Mouse (Mus musculus) heart, embryonic 14.5 days (tissue): ENCODE data around the gene A730071L15Rik. TPM values are rescaled to one million over a fixed set of nuclear protein-coding genes. Genes with fewer than 3 reads are reported as not detected.
A peak's percentile ranks its signal among the peaks of the same experiment; 100 is the strongest.

ENCODE experiments used
- ATAC-seq: fragments of 200-750 bp; cut with Nextera tagmentation; 2 replicates; pipeline ENCODE4 v1.8.0; 2017; ENCODE audit warnings: low read depth, moderate TSS enrichment; ENCODE audit not compliant: insufficient number of reproducible peaks, insufficient read depth, low FRiP score
- H3K27ac ChIP-seq, 2 experiments: fragments of 200-500 bp in 1 of 2; fragments of 300-500 bp in 1 of 2; sonication (generic) in 1 of 2; replicated peaks in 1 of 2; 2 replicates each; pipeline ENCODE4 v1.5.1; 2012 to 2014; ENCODE audit warnings: low read depth in 2 of 2, low read length in 2 of 2, control low read depth in 1 of 2, mild to moderate bottlenecking in 1 of 2, mixed read lengths in 1 of 2; ENCODE audit not compliant: control insufficient read depth in 1 of 2, insufficient read depth in 1 of 2
- H3K27me3 ChIP-seq: fragments of 300-500 bp; sonication (generic); 2 replicates; pipeline ENCODE4 v1.6.1; 2014; ENCODE audit warnings: mild to moderate bottlenecking, low read length, control low read depth; ENCODE audit not compliant: control insufficient read depth, insufficient read depth
- H3K36me3 ChIP-seq: fragments of 300-500 bp; sonication (generic); 2 replicates; pipeline ENCODE4 v1.6.1; 2014; ENCODE audit warnings: mild to moderate bottlenecking, control low read depth, low read length, mixed read lengths; ENCODE audit not compliant: control insufficient read depth, insufficient read depth
- H3K4me1 ChIP-seq, 2 experiments: fragments of 200-500 bp in 1 of 2; fragments of 300-500 bp in 1 of 2; sonication (generic) in 1 of 2; 2 replicates each; pipeline ENCODE4 v1.6.1; 2012 to 2014; ENCODE audit warnings: low read length in 2 of 2, control low read depth in 1 of 2, mixed read lengths in 1 of 2; ENCODE audit not compliant: control insufficient read depth in 2 of 2, insufficient read depth in 2 of 2
- H3K4me2 ChIP-seq: fragments of 300-500 bp; sonication (generic); 2 replicates; pipeline ENCODE4 v1.6.1; 2014; ENCODE audit warnings: mild to moderate bottlenecking, low read length
- H3K4me3 ChIP-seq, 2 experiments: fragments of 200-500 bp in 1 of 2; fragments of 300-500 bp in 1 of 2; sonication (generic) in 1 of 2; 2 replicates each; pipeline ENCODE4 v1.5.1; 2012 to 2014; ENCODE audit warnings: low read length in 2 of 2, mild to moderate bottlenecking in 2 of 2, control low read depth in 1 of 2, low read depth in 1 of 2, moderate library complexity in 1 of 2; ENCODE audit not compliant: control insufficient read depth in 1 of 2, insufficient read depth in 1 of 2
- H3K9ac ChIP-seq: fragments of 300-500 bp; sonication (generic); 2 replicates; pipeline ENCODE4 v1.6.1; 2014; ENCODE audit warnings: mild to moderate bottlenecking, low read length
- H3K9me3 ChIP-seq: fragments of 300-500 bp; sonication (generic); 2 replicates; pipeline ENCODE4 v1.6.1; 2016; ENCODE audit warnings: low read length, control low read depth; ENCODE audit not compliant: control insufficient read depth
- WGBS: fragments of 180-500 bp; shearing (Covaris S2); extraction: QIAGEN DNeasy Blood & Tissue Kit; methylation state at CpG from one replicate; pipeline ENCODE4 v1.1.7; 2014; 5-methylcytosine and 5-hydroxymethylcytosine counted together
- polyA plus RNA-seq: library from polyadenylated mRNA; unstranded; fragments of >200 nt; fragmentation: Nextera tagmentation; extraction: Ambion mirVana; gene quantifications from 2 replicates; pipeline ENCODE4 v1.2.1, GENCODE M21; 2014

Gene A730071L15Rik
- 0.42 and 0.80 TPM in 2 replicates for polyA plus RNA-seq

DNA sequence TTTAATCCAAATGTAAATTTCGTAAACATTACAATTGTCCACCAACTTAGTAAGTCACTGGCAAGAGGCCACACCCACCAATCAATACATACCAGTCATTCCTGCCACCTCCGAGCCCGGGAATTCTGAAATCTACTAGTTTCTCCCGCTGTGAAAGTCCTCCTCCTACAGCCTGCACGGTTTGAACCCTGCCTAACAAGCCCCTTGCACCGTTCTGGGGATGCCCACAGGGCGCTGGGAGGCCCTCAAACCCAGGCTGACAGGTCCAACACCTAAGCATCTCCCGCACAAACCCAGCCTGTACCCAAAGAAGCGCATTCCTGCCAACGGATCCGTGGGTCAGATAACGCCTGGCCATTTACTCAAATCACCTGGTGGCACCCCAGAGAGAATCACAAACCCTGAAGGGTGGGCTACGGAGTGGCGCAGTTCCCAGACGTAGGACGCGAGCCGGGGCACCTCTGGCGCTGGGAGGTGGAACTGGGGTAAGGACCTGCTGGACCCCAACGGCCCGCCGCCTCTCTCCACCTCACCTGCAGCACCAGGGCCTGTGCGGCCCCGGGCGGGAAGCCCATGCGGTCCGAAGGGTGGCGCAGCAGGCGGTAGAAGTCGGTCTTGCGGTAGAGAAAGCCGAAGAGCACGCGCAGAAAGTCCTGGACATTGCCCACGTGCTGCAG is at the start of gene A730071L15Rik:
Gene A730071L15Rik (plus strand): TSS at position 620 of the 677 bp plus-strand sequence.
- WGBS, result under 1% methylated on average over 23 of the region's 35 CpGs
- peak within 1 kb of the TSS; percentile 88 for H3K9ac ChIP-seq
- peak; percentile 63 for ATAC-seq

GRCm38 (mm10) chr11:6152864-6153263 is 47.0 kb upstream of the A730071L15Rik start:
- Histone ChIP-seq H3K36me3 (peaks cover 20% of the 10 kb centered on the region), H3K9ac (no peak overlapping the region), H3K4me2 (no peak overlapping the region), H3K27ac (no peak overlapping the region), H3K4me3 (no peak overlapping the region), H3K4me1 (peaks cover 19 to 39% of the 10 kb centered on the region in 2 experiments), H3K27me3 (no peaks in the 10 kb centered on the region), H3K9me3 (no peaks in the 10 kb centered on the region)
- 74% methylated on average over 4 of the region's 4 CpGs for WGBS
- no peak for ATAC-seq

More for the DNA sequence above, at the start of gene A730071L15Rik:
- Histone ChIP-seq H3K4me1 (peaks cover 2 to 21% of the 10 kb centered on the region in 2 experiments), H3K9me3 (no peaks in the 10 kb centered on the region), H3K27ac (peak within 1 kb of the TSS; percentile 95 to 97), H3K4me3 (peak within 1 kb of the TSS; percentile 83 to 86), H3K36me3 (no peaks in the 10 kb centered on the region), H3K27me3 (no peaks in the 10 kb centered on the region), H3K4me2 (peak within 1 kb of the TSS; percentile 76)

DNA sequence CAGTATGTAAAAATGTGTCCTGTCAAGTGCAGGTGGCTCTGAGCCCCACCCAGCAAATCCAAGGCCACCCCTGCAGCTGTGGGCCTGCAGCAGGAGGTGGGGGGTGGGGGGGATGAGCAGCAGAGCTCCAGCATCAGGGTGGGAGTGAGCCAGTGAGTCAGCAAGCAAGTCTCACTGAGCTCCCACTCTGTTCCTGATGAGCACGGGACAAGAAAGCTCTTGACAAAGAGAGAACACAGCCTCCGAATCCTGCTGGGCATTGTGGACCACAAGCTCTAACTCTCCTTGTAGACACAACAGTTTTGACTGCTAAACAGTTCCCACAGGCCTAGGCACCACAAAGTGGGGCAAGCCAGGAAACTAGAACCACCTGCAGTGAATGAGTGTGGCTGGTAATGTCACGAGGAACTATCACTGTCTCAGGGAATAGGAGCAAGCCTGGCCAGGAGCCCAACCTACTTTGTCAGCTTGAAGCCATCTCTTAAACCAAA is 45.6 kb upstream of the A730071L15Rik start:
- 30% methylated on average over 3 of the region's 3 CpGs for WGBS
- ATAC-seq, result no peak
- H3K4me3 ChIP-seq, result no peak overlapping the region
- peak overlapping the region; percentile 34; the same call in 1 of the 2 replicates for H3K9ac ChIP-seq
- H3K4me1 ChIP-seq, result peaks cover 20 to 39% of the 10 kb centered on the region in 2 experiments
- no peaks in the 10 kb centered on the region for H3K27me3 ChIP-seq
- peaks cover 12% of the 10 kb centered on the region for H3K36me3 ChIP-seq
- peak overlapping the region; percentile 8; the same call in 1 of the 2 replicates for H3K4me2 ChIP-seq
- peak overlapping the region; percentile 48 to 74; a peak in 3 of 4 replicates for H3K27ac ChIP-seq
- no peaks in the 10 kb centered on the region for H3K9me3 ChIP-seq

DNA sequence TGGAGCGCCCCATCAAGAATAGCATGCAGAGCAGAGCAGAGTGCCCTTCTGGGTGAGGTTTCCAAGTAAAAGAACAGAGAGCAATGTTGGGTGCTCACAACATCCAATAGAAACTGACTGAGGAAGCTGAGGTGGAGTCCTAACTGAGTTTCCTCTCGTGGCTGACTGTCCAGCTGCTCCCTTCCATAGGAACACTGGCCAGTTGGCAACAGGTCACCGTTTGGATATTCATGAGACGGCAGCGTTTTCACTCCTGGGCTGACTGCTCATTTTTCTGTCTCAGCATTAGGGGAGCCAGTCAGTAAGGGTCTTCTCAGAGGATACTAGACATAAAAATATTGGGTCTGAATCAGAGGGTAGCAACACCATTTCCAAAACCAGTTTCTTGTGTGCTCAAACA is 43.2 kb upstream of the A730071L15Rik start:
- Histone ChIP-seq H3K4me3 (no peak overlapping the region), H3K9ac (no peak overlapping the region; the same call in 1 of the 2 replicates), H3K27me3 (no peaks in the 10 kb centered on the region), H3K4me1 (peaks cover 20 to 50% of the 10 kb centered on the region in 2 experiments), H3K9me3 (no peaks in the 10 kb centered on the region), H3K27ac (no peak overlapping the region), H3K36me3 (no peaks in the 10 kb centered on the region), H3K4me2 (no peak overlapping the region)
- ATAC-seq, result no peak
- WGBS, result 83% methylated on average over 5 of the region's 5 CpGs

GRCm38 (mm10) chr11:6157119-6157518 is 42.7 kb upstream of the A730071L15Rik start:
- no peaks in the 10 kb centered on the region for H3K9me3 ChIP-seq
- no peak overlapping the region for H3K9ac ChIP-seq
- no peaks in the 10 kb centered on the region for H3K36me3 ChIP-seq
- ATAC-seq, result no peak
- peaks cover 20 to 50% of the 10 kb centered on the region in 2 experiments for H3K4me1 ChIP-seq
- no peak overlapping the region for H3K4me2 ChIP-seq
- 25% methylated on average over 5 of the region's 5 CpGs for WGBS
- no peak overlapping the region for H3K4me3 ChIP-seq
- no peaks in the 10 kb centered on the region for H3K27me3 ChIP-seq
- no peak overlapping the region for H3K27ac ChIP-seq

- peaks cover 20 to 51% of the 10 kb centered on the region in 2 experiments for H3K4me1 ChIP-seq
- WGBS, result 94% methylated on average over 1 of the region's 1 CpGs
- no peak for ATAC-seq
- H3K27me3 ChIP-seq, result no peaks in the 10 kb centered on the region
- no peak overlapping the region for H3K27ac ChIP-seq
- H3K9me3 ChIP-seq, result no peaks in the 10 kb centered on the region
- no peak overlapping the region for H3K4me2 ChIP-seq
- H3K9ac ChIP-seq, result no peak overlapping the region
- no peak overlapping the region for H3K4me3 ChIP-seq
- no peaks in the 10 kb centered on the region for H3K36me3 ChIP-seq
Observed at GRCm38 (mm10) chr11:6158515-6158914, 41.3 kb upstream of the A730071L15Rik start.

- Histone ChIP-seq H3K36me3 (no peaks in the 10 kb centered on the region), H3K4me3 (no peak overlapping the region), H3K9ac (no peak overlapping the region), H3K27me3 (no peaks in the 10 kb centered on the region), H3K4me1 (peaks cover 11 to 41% of the 10 kb centered on the region in 2 experiments), H3K9me3 (no peaks in the 10 kb centered on the region), H3K27ac (no peak overlapping the region), H3K4me2 (no peak overlapping the region)
- no peak for ATAC-seq
- 84% methylated on average over 4 of the region's 4 CpGs for WGBS
Observed at GRCm38 (mm10) chr11:6159704-6160275, 40.0 kb upstream of the A730071L15Rik start.
